Mouse (Mus musculus) brain, embryonic 14.5 days (tissue): ENCODE results near the gene Kit.

ENCODE experiments used
- CTCF ChIP-seq: fragments of 200-500 bp; IDR thresholded peaks from 2 replicates; pipeline ENCODE4 v1.5.1; 2012; ENCODE audit warnings: inconsistent platforms, mild to moderate bottlenecking, moderate library complexity, borderline replicate concordance; ENCODE audit not compliant: insufficient read depth, insufficient read length; ENCODE audit errors: extremely low read depth
- POLR2A ChIP-seq: fragments of 200-500 bp; IDR thresholded peaks from 2 replicates; pipeline ENCODE4 v1.6.1; 2012; ENCODE audit warnings: mild to moderate bottlenecking, inconsistent platforms, borderline replicate concordance; ENCODE audit not compliant: poor library complexity, insufficient read depth, insufficient read length, severe bottlenecking; ENCODE audit errors: extremely low read depth

GRCm38 (mm10) chr5:75698556-75698955, 123.8 kb downstream of the Kit start:
- TF ChIP-seq CTCF (no peak), POLR2A (no peak)
